Mouse (Mus musculus) ES-E14 (cell line): Measurements from ENCODE around the gene Gtf3c6. TPM values are rescaled to one million over a fixed set of nuclear protein-coding genes. Genes with fewer than 3 reads are reported as not detected.
"Not testable (repeated sequence)": the region's sequence is repeated elsewhere in the genome, so short reads cannot be mapped to it uniquely, and the experiment has no call there.

ENCODE experiments used
- DNase-seq: peaks from one replicate; pipeline ENCODE4 v3.0.0-alpha.2; 2013; ENCODE audit warnings: low read depth, low spot score
- H3K27ac ChIP-seq: 2 replicates; pipeline ENCODE4 v1.5.1; 2012; ENCODE audit warnings: low read depth, mild to moderate bottlenecking, low read length, moderate library complexity, mixed read lengths; ENCODE audit not compliant: poor library complexity, insufficient read depth, severe bottlenecking
- H3K36me3 ChIP-seq: 2 replicates; pipeline ENCODE4 v1.6.1; 2012; ENCODE audit warnings: mild to moderate bottlenecking, low read length, moderate library complexity, mixed read lengths; ENCODE audit not compliant: control insufficient read depth, poor library complexity, insufficient read depth, severe bottlenecking
- H3K4me1 ChIP-seq, 2 experiments: fragments of 150-350 bp in 1 of 2; sonication (generic) in 1 of 2; 2 replicates each; pipeline ENCODE4 v1.6.1; 2012; ENCODE audit warnings: low read length in 2 of 2, mild to moderate bottlenecking in 1 of 2, mixed read lengths in 1 of 2; ENCODE audit not compliant: control insufficient read depth in 2 of 2, insufficient read depth in 2 of 2, poor library complexity in 1 of 2
- H3K4me3 ChIP-seq, 2 experiments: fragments of 150-350 bp in 1 of 2; sonication (generic) in 1 of 2; 2 replicates each; pipeline ENCODE4 v1.5.1; 2012; ENCODE audit warnings: low read length in 2 of 2, low read depth in 1 of 2, mild to moderate bottlenecking in 1 of 2, mixed read lengths in 1 of 2; ENCODE audit not compliant: insufficient read depth in 1 of 2, poor library complexity in 1 of 2, severe bottlenecking in 1 of 2
- H3K9ac ChIP-seq: 2 replicates; pipeline ENCODE4 v1.6.1; 2012; ENCODE audit warnings: low read depth, mild to moderate bottlenecking, low read length, mixed read lengths; ENCODE audit not compliant: poor library complexity, insufficient read depth, severe bottlenecking
- H3K9me3 ChIP-seq: fragments of 150-350 bp; sonication (generic); 2 replicates; pipeline ENCODE4 v1.6.1; 2012; ENCODE audit warnings: low read depth, mild to moderate bottlenecking, low read length; ENCODE audit not compliant: control insufficient read depth, insufficient read depth
- CHD2 ChIP-seq: IDR thresholded peaks from 2 replicates; pipeline ENCODE4 v1.6.1; 2014; ENCODE audit warnings: mild to moderate bottlenecking, low read depth, low read length, inconsistent platforms
- HCFC1 ChIP-seq: IDR thresholded peaks from 2 replicates; pipeline ENCODE4 v1.6.1; 2012; ENCODE audit warnings: low read length, inconsistent platforms, borderline replicate concordance; ENCODE audit not compliant: insufficient read depth
- MAFK ChIP-seq: IDR thresholded peaks from 2 replicates; pipeline ENCODE4 v1.6.1; 2014; ENCODE audit warnings: mild to moderate bottlenecking, low read depth, low read length, inconsistent platforms; ENCODE audit not compliant: insufficient read depth
- ZC3H11A ChIP-seq: IDR thresholded peaks from 2 replicates; pipeline ENCODE4 v1.6.1; 2012; ENCODE audit warnings: low read depth, mild to moderate bottlenecking, inconsistent platforms, low read length, borderline replicate concordance
- ZNF384 ChIP-seq: IDR thresholded peaks from 2 replicates; pipeline ENCODE4 v1.6.1; 2012; ENCODE audit warnings: low read depth, low read length, inconsistent platforms
- in situ Hi-C, 2 experiments: fragments of 600-800 bp; cut with MboI; formaldehyde crosslinking; loops; one replicate each; pipeline ENCODE4 v1.15.1; 2025; ENCODE audit warnings: low sequenced_read_pairs in 2 of 2, inconsistent platforms in 1 of 2; ENCODE audit not compliant: unreplicated experiment in 2 of 2
- total RNA-seq: library from RNA; depleted of rRNA; stranded (reverse); fragments of 300-350 nt; gene quantifications from 2 replicates; pipeline ENCODE4 v1.2.3, GENCODE M21; 2012; rRNA removed

Gtf3c6 gene
- 34.9 and 55.5 TPM in 2 replicates for total RNA-seq

DNA sequence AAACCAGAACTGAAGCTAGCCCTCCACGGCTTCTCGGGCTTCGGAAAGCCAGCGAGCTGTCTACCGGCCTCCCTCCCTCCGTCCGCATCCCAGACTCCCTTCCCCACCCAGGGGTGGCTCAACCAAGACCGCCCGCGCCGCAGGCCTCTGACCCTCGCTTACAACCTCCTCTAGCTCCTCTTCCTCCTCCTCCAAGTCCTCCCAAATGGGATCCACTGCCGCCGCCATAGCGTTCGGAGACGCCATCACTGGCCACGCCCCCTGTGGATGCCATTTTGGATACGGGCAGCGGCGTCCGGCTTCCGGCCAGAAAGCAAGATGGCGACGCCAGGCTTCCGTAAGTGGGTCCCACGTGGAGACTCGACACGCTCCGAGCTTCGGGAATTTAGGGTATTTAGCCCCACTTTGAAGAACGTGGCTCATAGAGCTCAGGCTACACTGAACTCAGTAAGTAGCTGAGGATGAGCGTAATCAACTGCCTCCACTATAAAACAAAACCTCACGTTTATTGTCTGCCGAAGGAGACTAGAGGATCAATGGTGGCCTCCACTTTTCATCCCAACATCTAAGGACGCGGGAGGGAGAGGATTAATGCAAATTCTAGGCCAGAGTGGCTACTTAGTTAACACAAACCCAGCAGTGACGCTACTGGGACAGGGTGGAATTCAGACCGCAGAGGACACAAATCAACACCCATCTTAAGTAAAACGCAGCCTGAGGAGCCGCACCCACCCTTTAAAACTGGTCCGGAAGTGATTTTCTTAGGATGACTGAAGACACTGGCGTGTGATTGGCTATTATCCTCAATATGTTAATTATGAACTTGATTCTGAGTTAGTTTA, at the start of gene Gtf3c6:
Gene Gtf3c6, minus strand, starts transcription at position 695 of the 842 bp plus-strand sequence.
- H3K4me1 ChIP-seq, result peaks cover 0 to 7% of the 10 kb centered on the region in 2 experiments; a peak in 2 of 4 replicates
- H3K36me3 ChIP-seq, result peaks cover 5% of the 10 kb centered on the region; the same call in 1 of the 2 replicates
- H3K9me3 ChIP-seq, result no peaks in the 10 kb centered on the region
- peak within 1 kb of the TSS; percentile 98 for H3K9ac ChIP-seq
- in situ Hi-C loops, result no loop called here
- peak within 1 kb of the TSS; percentile 85 to 95 for H3K4me3 ChIP-seq
- H3K27ac ChIP-seq, result peak within 1 kb of the TSS; percentile 98
- TF ChIP-seq HCFC1, result peak; percentile 85
- no peak for TF ChIP-seq MAFK
- peak; percentile 86 for DNase-seq

DNA sequence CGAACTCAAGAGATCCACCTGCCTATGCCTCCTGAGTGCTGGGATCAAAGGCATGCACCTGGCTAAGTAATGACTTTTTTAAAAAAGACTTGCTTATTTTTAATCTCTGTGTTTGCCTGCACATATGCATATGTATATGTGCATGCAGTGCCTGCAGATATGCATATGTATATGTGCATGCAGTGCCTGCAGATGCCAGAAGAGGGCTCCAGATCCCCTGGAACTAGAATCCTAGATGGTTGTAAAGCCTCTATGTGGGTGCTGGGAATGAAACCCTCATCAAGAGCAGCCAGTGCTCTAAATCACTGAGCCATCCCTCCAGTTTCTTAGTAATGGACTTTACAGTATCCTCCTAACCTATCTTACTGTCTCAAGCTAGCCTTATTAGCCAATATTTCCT, 48.1 kb upstream of the Gtf3c6 start:
- no peak for TF ChIP-seq HCFC1
- TF ChIP-seq MAFK, result no peak
- no peak for TF ChIP-seq ZC3H11A
- no peak for TF ChIP-seq ZNF384
- no peaks in the 10 kb centered on the region for H3K36me3 ChIP-seq
- no peak overlapping the region for H3K27ac ChIP-seq
- no peak for DNase-seq
- no peak overlapping the region for H3K4me3 ChIP-seq
- in situ Hi-C loops, result loop anchor here in 1 of 2 experiments (10.0 kb wide), 1 partner anchor 219 kb away; no protein-coding TSS in a partner anchor
- no peak overlapping the region for H3K9ac ChIP-seq
- H3K4me1 ChIP-seq, result peaks cover 2 to 4% of the 10 kb centered on the region in 2 experiments; a peak in 2 of 4 replicates
- H3K9me3 ChIP-seq, result no peaks in the 10 kb centered on the region

DNA sequence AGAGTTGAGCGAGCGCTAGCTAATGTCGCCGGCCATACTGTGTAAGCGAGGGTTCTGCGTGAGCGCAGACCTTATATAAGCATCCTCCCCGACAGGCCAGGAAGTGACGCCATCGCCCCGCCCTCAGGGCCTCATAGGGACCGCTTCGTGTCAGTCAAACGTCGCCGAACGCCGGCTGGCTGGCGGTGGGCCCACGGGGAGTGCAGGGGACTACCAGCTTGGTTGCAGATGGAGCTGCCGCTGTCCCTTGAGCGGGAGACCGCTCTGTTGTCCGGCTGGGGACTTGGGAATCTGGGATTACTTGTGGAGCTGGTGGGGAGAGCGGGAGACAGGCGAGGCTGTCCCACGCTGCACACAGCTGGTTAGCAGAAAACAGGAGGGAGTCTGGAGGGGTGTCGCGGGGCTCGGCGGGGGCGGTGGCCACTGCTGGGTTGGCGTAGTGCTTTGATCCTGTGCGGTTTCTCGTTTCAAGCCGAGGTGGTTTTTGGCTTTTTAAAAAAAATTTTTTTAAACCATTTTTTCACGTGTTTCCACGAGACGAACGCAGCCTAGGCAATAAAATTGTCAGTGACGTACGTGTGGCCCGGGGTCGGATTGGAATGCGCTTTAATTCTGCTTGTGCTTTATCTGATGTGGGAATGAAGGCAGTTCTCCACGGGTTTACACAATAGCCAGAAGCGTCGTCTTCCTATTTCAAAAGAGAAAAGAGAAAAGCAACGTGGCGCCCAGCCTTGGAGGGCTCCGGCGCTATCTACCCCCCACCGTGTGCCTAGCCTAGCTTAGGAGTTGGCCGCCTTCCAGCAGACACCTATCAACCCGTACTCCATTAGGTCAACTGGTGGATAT, 44.5 kb upstream of the Gtf3c6 start, which contains the start of gene Amd1:
Gene Amd1, minus strand, starts transcription at position 47 of the 846 bp plus-strand sequence.
- DNase-seq, result peak; percentile 97
- no peak for TF ChIP-seq ZNF384
- TF ChIP-seq CHD2, result peak; percentile 66
- H3K4me1 ChIP-seq, result peaks cover 2 to 9% of the 10 kb centered on the region in 2 experiments; a peak in 3 of 4 replicates
- in situ Hi-C loops, result loop anchor here in 1 of 2 experiments (10.0 kb wide), 1 partner anchor 222 kb away; no protein-coding TSS in a partner anchor
- peak within 1 kb of the TSS; percentile 93 to 99 for H3K4me3 ChIP-seq
- H3K9me3 ChIP-seq, result no peaks in the 10 kb centered on the region
- peak within 1 kb of the TSS; percentile 91 for H3K9ac ChIP-seq
- peak within 1 kb of the TSS; percentile 86 for H3K27ac ChIP-seq
- H3K36me3 ChIP-seq, result no peaks in the 10 kb centered on the region; the same call in 1 of the 2 replicates

DNA sequence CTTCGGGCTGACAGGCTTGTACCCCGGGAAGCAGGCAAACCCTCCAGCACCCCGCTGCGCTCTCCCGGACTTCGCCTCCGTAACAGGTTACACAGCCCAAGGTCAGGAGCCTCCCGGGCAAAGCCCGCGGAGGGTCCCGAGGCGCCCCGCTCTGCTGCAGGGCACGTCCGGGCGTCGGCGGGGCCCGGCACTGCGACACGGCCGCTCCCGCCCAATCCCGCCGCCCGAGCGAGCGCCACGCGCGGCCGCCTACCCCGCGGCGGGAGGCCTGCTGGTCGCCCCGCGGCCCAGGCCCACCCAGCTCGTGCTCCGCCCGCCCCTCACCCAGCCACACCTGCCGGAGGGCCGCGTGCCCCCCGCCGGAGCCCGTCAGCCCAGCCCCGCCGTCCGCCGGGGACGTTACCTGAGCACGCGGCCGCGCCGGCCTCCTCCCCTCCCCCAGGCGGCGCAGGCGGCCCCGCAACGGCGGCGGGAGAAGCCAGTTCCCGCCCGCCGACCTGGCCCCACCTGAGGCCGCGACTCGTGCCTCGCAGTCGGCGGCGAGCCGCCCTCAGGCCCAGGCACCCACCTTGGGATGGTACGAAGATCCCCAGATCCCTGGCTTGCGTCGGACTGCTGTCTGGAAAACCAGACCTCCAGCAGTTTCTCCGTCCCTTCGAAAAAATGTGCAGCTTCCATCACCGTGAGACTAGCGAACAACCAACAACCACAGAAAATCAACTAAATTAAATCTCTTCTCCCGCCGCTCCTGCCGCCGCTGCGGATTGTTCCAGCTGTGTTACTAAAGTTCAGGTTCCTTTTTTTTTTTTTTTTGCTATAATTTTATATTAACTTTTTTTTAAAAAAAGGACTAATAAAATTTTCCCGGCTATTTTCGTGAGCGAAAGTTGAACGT, 43.5 kb upstream of the Gtf3c6 start:
- Histone ChIP-seq H3K27ac (peak overlapping the region; percentile 85), H3K4me1 (peaks cover 4 to 12% of the 10 kb centered on the region in 2 experiments; a peak in 3 of 4 replicates), H3K4me3 (peak overlapping the region; percentile 93 to 99), H3K9ac (peak overlapping the region; percentile 86)
- not testable (repeated sequence) for DNase-seq, H3K9me3 ChIP-seq, H3K36me3 ChIP-seq
- in situ Hi-C loops, result loop anchor here in 1 of 2 experiments (10.0 kb wide), 1 partner anchor 223 kb away; no protein-coding TSS in a partner anchor
